ENCODE assay signal across 15 mouse cellular contexts in the genomic region with DNA sequence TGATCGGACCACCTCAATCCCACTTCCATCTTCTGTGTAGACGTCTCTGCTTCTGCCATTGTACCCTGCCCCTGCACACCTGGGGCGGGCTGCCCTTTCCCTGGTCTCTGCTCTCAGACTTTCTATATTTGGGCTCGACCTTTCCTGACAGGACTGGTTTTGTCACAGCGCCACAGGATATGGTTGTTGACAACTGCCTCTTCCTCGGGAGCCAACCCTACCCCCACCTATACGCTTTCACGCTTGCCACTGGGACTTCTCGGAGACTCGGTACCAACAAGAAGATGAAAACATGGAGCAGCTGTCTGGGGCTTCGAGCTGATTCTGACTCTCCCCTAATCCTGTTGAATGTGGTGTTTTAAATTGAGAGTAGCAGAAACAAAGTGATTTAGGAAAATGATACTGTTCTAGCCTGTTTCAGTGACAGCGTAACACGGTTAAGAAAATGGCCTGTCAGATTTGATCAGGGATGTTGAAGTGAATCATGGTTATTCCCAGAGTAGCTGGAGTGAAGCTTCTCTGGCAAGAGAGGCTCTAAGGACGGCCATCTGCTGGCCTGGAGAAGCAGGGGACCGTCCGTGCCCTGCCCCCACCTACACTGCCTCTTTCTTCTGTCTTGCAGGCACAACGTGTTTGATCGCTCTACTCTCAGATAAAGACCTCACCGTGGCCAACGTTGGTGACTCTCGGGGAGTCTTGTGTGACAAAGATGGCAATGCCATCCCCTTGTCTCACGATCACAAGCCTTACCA. TPM values are rescaled to one million over a fixed set of nuclear protein-coding genes. Genes with fewer than 3 reads are reported as not detected.
DNase-seq lines count a peak whose midpoint lies in the region; ATAC-seq lines count a peak whose summit lies in the region.
"Had no signal": no experiment of that assay in that cellular context is flagged by ENCODE, and none has a peak within 500 bp of the region (broad histone marks: within the 10 kb centered on the region; RNA-seq: fewer than 3 reads in every experiment).

No protein-coding gene starts in this region.

- DNase-seq in embryonic facial prominence, embryonic 14.5 days (ENCODE audit: low spot score): no peak
- DNase-seq in embryonic facial prominence, embryonic 10.5 days (ENCODE audit: low spot score): no peak
- DNase-seq in hindbrain, embryonic 14.5 days (ENCODE audit: low spot score): no peak
- no peak for DNase-seq in hindbrain, embryonic 11.5 days (ENCODE audit: low spot score)
- DNase-seq in cerebellum, adult 11-12 months: peak; percentile 59
- DNase-seq in gastrocnemius, postnatal 25 days: peak; percentile 54
- no peak for DNase-seq in kidney, adult 11 months
- DNase-seq: right cerebral cortex, postnatal 25 days had no signal

- H3K36me3 ChIP-seq in embryonic facial prominence, embryonic 14.5 days (ENCODE audit: control insufficient read depth, insufficient read depth, low read length): no peaks in the 10 kb centered on the region
- peaks cover 8% of the 10 kb centered on the region; the same call in 1 of the 2 replicates for H3K36me3 ChIP-seq in embryonic facial prominence, embryonic 10.5 days (replicated peaks)
- H3K36me3 ChIP-seq in hindbrain, embryonic 14.5 days (replicated peaks; ENCODE audit: control insufficient read depth, insufficient read depth): 0 out of 2 replicates have a peak, but pooled peaks cover 3% of the 10 kb centered on the region
- no peaks in the 10 kb centered on the region for H3K36me3 ChIP-seq in hindbrain, embryonic 11.5 days (ENCODE audit: control insufficient read depth, insufficient read depth, low read length)
- H3K36me3 ChIP-seq: embryonic facial prominence, embryonic 13.5 days; liver, embryonic 15.5 days had no signal

- no peak overlapping the region for H3K27ac ChIP-seq in embryonic facial prominence, embryonic 14.5 days (replicated peaks; ENCODE audit: low read depth, low read length)
- no peak overlapping the region for H3K27ac ChIP-seq in embryonic facial prominence, embryonic 10.5 days (replicated peaks)
- H3K27ac ChIP-seq in hindbrain, embryonic 14.5 days: no peak overlapping the region
- no peak overlapping the region for H3K27ac ChIP-seq in hindbrain, embryonic 11.5 days (ENCODE audit: low read depth, low read length)
- H3K27ac ChIP-seq: embryonic facial prominence, embryonic 13.5 days; liver, embryonic 15.5 days; midbrain, embryonic 12.5 days had no signal

- H3K9ac ChIP-seq in embryonic facial prominence, embryonic 14.5 days (ENCODE audit: low read depth, low read length): no peak overlapping the region
- no peak overlapping the region for H3K9ac ChIP-seq in hindbrain, embryonic 14.5 days
- H3K9ac ChIP-seq in hindbrain, embryonic 11.5 days (ENCODE audit: low read depth, low read length): no peak overlapping the region
- H3K9ac ChIP-seq: embryonic facial prominence, embryonic 13.5 days; liver, embryonic 15.5 days; midbrain, embryonic 12.5 days had no signal

- no peak overlapping the region for H3K4me2 ChIP-seq in embryonic facial prominence, embryonic 14.5 days (ENCODE audit: low read depth, low read length)
- no peak overlapping the region for H3K4me2 ChIP-seq in hindbrain, embryonic 14.5 days (replicated peaks)
- no peak overlapping the region for H3K4me2 ChIP-seq in hindbrain, embryonic 11.5 days (replicated peaks; ENCODE audit: low read depth, low read length)
- H3K4me2 ChIP-seq: embryonic facial prominence, embryonic 13.5 days; liver, embryonic 15.5 days; midbrain, embryonic 12.5 days had no signal

- 58% methylated on average over 22 of the region's 22 CpGs for whole genome bisulfite sequencing in embryonic facial prominence, embryonic 14.5 days
- WGBS in embryonic facial prominence, embryonic 10.5 days: 79% methylated on average over 22 of the region's 22 CpGs
- 82% methylated on average over 22 of the region's 22 CpGs for WGBS in hindbrain, embryonic 14.5 days
- WGBS in hindbrain, embryonic 11.5 days: 80% methylated on average over 22 of the region's 22 CpGs

- peak; percentile 50; the same call in 1 of the 2 replicates for ATAC-seq in embryonic facial prominence, embryonic 14.5 days (ENCODE audit: low read depth)
- peak; percentile 34 for ATAC-seq in hindbrain, embryonic 14.5 days (ENCODE audit: low FRiP score)
- no peak for ATAC-seq in hindbrain, embryonic 11.5 days (ENCODE audit: low FRiP score)
- no peak for ATAC-seq in CD4-positive, CD25-positive, alpha-beta regulatory T cell, adult 4 months
- ATAC-seq: forebrain, embryonic 16.5 days had no signal

- no peak overlapping the region for H3K4me3 ChIP-seq in embryonic facial prominence, embryonic 14.5 days (ENCODE audit: low read depth, low read length)
- no peak overlapping the region for H3K4me3 ChIP-seq in embryonic facial prominence, embryonic 10.5 days
- no peak overlapping the region for H3K4me3 ChIP-seq in hindbrain, embryonic 14.5 days (replicated peaks; ENCODE audit: low read length)
- H3K4me3 ChIP-seq in hindbrain, embryonic 11.5 days (ENCODE audit: low read depth, low read length): no peak overlapping the region
- H3K4me3 ChIP-seq: embryonic facial prominence, embryonic 13.5 days; liver, embryonic 15.5 days; midbrain, embryonic 12.5 days had no signal

- no peaks in the 10 kb centered on the region for H3K9me3 ChIP-seq in embryonic facial prominence, embryonic 14.5 days (ENCODE audit: control insufficient read depth, low read length)
- H3K9me3 ChIP-seq in embryonic facial prominence, embryonic 10.5 days: no peaks in the 10 kb centered on the region
- no peaks in the 10 kb centered on the region for H3K9me3 ChIP-seq in hindbrain, embryonic 14.5 days (ENCODE audit: control insufficient read depth, low read length)
- no peaks in the 10 kb centered on the region for H3K9me3 ChIP-seq in hindbrain, embryonic 11.5 days (ENCODE audit: control insufficient read depth, low read length)
- H3K9me3 ChIP-seq: embryonic facial prominence, embryonic 13.5 days; liver, embryonic 15.5 days; midbrain, embryonic 12.5 days had no signal

- no peaks in the 10 kb centered on the region for H3K27me3 ChIP-seq in embryonic facial prominence, embryonic 14.5 days (replicated peaks; ENCODE audit: control insufficient read depth, insufficient read depth, low read length)
- H3K27me3 ChIP-seq in embryonic facial prominence, embryonic 10.5 days (replicated peaks; ENCODE audit: low read depth, poor library complexity, severe bottlenecking): no peaks in the 10 kb centered on the region
- no peaks in the 10 kb centered on the region for H3K27me3 ChIP-seq in hindbrain, embryonic 14.5 days (ENCODE audit: control insufficient read depth, insufficient read depth, low read length)
- no peaks in the 10 kb centered on the region for H3K27me3 ChIP-seq in hindbrain, embryonic 11.5 days (ENCODE audit: control insufficient read depth, insufficient read depth, low read length)
- H3K27me3 ChIP-seq: embryonic facial prominence, embryonic 13.5 days; liver, embryonic 15.5 days; midbrain, embryonic 12.5 days had no signal

- H3K4me1 ChIP-seq in embryonic facial prominence, embryonic 14.5 days (ENCODE audit: control insufficient read depth, insufficient read depth, low read length): no peaks in the 10 kb centered on the region
- H3K4me1 ChIP-seq in embryonic facial prominence, embryonic 10.5 days: peaks cover 9% of the 10 kb centered on the region; the same call in 1 of the 2 replicates
- 0 out of 2 replicates have a peak, but pooled peaks cover 4% of the 10 kb centered on the region for H3K4me1 ChIP-seq in hindbrain, embryonic 14.5 days (replicated peaks; ENCODE audit: control insufficient read depth, insufficient read depth, low read length)
- H3K4me1 ChIP-seq in hindbrain, embryonic 11.5 days (replicated peaks; ENCODE audit: control insufficient read depth, insufficient read depth, low read length): no peaks in the 10 kb centered on the region; the same call in 1 of the 2 replicates
- H3K4me1 ChIP-seq: liver, embryonic 15.5 days; midbrain, embryonic 12.5 days had no signal

RNA-seq across cellular contexts. Expression of a gene that starts 49.9 kb away (rescaled TPM):
- 47.9 and 52.4 TPM in 2 replicates for polyA plus RNA-seq in embryonic facial prominence, embryonic 14.5 days (2014; fragmentation: Nextera tagmentation; extraction: Ambion mirVana)
- polyA plus RNA-seq in embryonic facial prominence, embryonic 10.5 days (2016; fragmentation: Nextera tagmentation; extraction: Ambion mirVana): 24.4 and 25.2 TPM in 2 replicates
- polyA plus RNA-seq in hindbrain, embryonic 14.5 days (2014; fragmentation: Nextera tagmentation; extraction: Ambion mirVana): 109 and 121 TPM in 2 replicates
- 45.4 and 46.6 TPM in 2 replicates for polyA plus RNA-seq in hindbrain, embryonic 11.5 days (2014; fragmentation: Nextera tagmentation; extraction: Ambion mirVana)
- total RNA-seq in gastrocnemius, postnatal 25 days (2021): 1 to 10 TPM; 2.2 to 3.0 TPM
- under 1 TPM in 1 of 2 experiments, not detected in 1; 0.16 TPM for polyA plus RNA-seq in CD4-positive, CD25-positive, alpha-beta regulatory T cell, adult 4 months (2017; shearing (Covaris generic))
- total RNA-seq: MEL; neutrophil, adult 5-6 weeks had no signal

Comparison
In these comparisons a context has a peak if more than half of its experiments do, and no peak if none do; other contexts are left out.
1. ATAC-seq: peak in embryonic facial prominence, embryonic 14.5 days (single experiment) and hindbrain, embryonic 14.5 days (single experiment); none in hindbrain, embryonic 11.5 days (single experiment) and CD4-positive, CD25-positive, alpha-beta regulatory T cell, adult 4 months (single experiment).
2. DNase-seq: peak in cerebellum, adult 11-12 months (single experiment) and gastrocnemius, postnatal 25 days (single experiment); none in embryonic facial prominence, embryonic 14.5 days (single experiment), embryonic facial prominence, embryonic 10.5 days (single experiment), hindbrain, embryonic 14.5 days (single experiment), hindbrain, embryonic 11.5 days (single experiment) and kidney, adult 11 months (single experiment).
3. RNA of a gene that starts 49.9 kb away (polyA plus RNA-seq): 109 to 121 TPM in hindbrain, embryonic 14.5 days, 47.9 to 52.4 TPM in embryonic facial prominence, embryonic 14.5 days, 45.4 to 46.6 TPM in hindbrain, embryonic 11.5 days and 24.4 to 25.2 TPM in embryonic facial prominence, embryonic 10.5 days; 0.16 TPM in CD4-positive, CD25-positive, alpha-beta regulatory T cell, adult 4 months; every median in the first group is over 10 times any median in the second.